Mouse (Mus musculus): ENCODE measurements around the gene Gars. TPM values are rescaled to one million over a fixed set of nuclear protein-coding genes. Genes with fewer than 3 reads are reported as not detected.

Gene Gars
- polyA plus RNA-seq (2012; ENCODE audit: insufficient read depth, insufficient read length, low replicate concordance, missing spikeins), result not detected in 2 replicates

DNA sequence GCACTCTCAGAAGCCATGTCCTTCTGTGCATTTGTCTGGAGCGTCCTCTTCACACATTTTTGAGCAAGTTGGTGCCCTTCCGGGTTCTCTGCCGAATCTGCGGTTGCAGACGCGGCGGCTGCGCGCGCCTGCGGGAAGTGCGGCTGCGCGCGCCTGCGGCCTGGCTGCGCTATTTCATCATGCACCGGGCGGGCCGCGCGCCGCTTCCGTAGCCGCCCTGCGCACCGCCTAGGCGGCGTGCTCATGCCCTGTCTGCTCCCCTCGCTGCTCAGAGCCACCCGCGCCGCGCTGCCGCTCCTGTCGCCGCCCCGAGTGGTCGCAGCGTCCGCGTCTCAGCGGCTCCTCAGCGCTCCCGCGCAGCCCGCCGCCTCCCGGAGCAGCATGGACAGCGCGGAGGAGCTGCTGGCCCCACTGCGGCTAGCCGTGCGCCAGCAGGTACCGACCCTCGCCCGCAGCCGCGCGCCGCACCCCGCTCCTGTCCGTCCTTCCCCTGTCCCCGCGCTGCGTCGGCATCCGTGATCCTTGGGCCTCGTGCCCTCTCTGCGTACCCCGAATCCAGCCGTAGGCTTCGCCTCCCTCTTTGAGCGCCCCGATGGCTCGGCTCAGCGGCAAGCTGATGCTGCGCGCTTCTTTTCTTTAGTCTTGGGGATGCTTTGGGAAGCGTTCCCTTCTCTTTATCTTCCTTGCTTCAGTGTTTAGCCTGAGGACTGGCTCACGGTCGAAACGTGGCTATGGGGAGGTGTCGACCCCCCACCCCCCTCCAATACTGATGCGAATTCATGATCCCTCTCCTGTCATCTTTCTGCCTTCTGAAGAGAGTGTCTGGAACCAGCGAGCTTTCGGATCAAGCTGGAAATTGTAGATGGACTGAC is at the start of gene Gars:
TSS of gene Gars (plus strand) at position 209 of the 872 bp plus-strand sequence.
- H3K27ac ChIP-seq (ENCODE audit: insufficient read depth, low read depth, low read length), result peak within 1 kb of the TSS; percentile 75
- TF ChIP-seq CTCF (IDR thresholded peaks at IDR 0.05; ENCODE audit: insufficient read depth, low read depth, low read length), result peak; percentile 16; the same call in 1 of the 2 replicates
- peak; percentile 81 for TF ChIP-seq POLR2A (IDR thresholded peaks at IDR 0.05; ENCODE audit: insufficient read depth, low read depth, low read length)
- peak within 1 kb of the TSS; percentile 84 for H3K4me3 ChIP-seq (ENCODE audit: insufficient read depth, low read depth, low read length)
- WGBS, result under 1% methylated on average over 87 of the region's 87 CpGs
- peaks cover 6% of the 10 kb centered on the region; the same call in 1 of the 2 replicates for H3K4me1 ChIP-seq (ENCODE audit: control insufficient read depth, insufficient read depth, low read length)

DNA sequence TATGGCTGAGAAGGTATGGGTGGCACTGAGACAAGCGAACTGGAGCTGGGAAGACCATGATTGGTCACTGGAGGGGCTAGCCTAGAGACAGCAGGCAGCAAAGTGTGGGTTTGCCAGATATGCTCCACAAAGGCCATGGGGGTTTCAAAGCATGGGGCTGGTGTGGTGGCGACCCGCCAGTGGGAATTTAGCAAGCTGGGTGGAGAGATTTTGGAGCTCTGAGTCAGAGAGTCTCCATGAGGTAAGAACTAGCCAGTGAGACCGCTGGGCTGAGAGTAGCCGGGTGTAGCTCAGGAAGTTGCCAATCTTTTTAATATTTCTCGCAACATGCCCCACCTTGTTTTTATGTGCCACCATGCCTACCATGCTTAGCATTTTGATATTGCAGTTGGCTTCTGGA is 49.7 kb upstream of the Gars start:
- TF ChIP-seq CTCF (IDR thresholded peaks at IDR 0.05; ENCODE audit: insufficient read depth, low read depth, low read length), result no peak
- TF ChIP-seq POLR2A (IDR thresholded peaks at IDR 0.05; ENCODE audit: insufficient read depth, low read depth, low read length), result no peak
- 0 out of 2 replicates have a peak, but pooled peaks cover 2% of the 10 kb centered on the region for H3K4me1 ChIP-seq (ENCODE audit: control insufficient read depth, insufficient read depth, low read length)
- no peak overlapping the region for H3K4me3 ChIP-seq (ENCODE audit: insufficient read depth, low read depth, low read length)
- 96% methylated on average over 6 of the region's 6 CpGs for WGBS
- H3K27ac ChIP-seq (ENCODE audit: insufficient read depth, low read depth, low read length), result no peak overlapping the region

DNA sequence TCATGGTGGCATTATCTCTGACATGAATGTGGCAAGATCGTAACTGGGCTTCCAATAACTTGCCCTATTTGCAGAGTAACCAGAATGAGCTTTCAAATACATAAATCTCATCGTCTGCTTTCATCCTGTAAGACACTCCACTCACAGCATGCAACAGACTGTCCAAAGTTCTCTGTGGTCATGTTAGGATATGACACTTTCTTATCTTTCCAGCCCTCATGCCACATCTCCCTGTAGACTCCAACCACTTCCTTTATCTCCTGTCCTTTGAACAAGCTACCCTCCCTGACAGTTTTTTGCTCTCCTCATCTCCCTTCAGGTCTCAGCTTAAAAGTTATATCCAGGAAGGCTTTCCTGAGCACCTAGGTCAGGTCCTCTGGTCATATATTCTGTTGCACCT is 46.6 kb upstream of the Gars start:
- Histone ChIP-seq H3K27ac (ENCODE audit: insufficient read depth, low read depth, low read length) (no peak overlapping the region), H3K4me3 (ENCODE audit: insufficient read depth, low read depth, low read length) (no peak overlapping the region), H3K4me1 (ENCODE audit: control insufficient read depth, insufficient read depth, low read length) (0 out of 2 replicates have a peak, but pooled peaks cover 2% of the 10 kb centered on the region)
- TF ChIP-seq CTCF (IDR thresholded peaks at IDR 0.05; ENCODE audit: insufficient read depth, low read depth, low read length) (no peak), POLR2A (IDR thresholded peaks at IDR 0.05; ENCODE audit: insufficient read depth, low read depth, low read length) (no peak)
- 95% methylated on average over 2 of the region's 2 CpGs for WGBS

DNA sequence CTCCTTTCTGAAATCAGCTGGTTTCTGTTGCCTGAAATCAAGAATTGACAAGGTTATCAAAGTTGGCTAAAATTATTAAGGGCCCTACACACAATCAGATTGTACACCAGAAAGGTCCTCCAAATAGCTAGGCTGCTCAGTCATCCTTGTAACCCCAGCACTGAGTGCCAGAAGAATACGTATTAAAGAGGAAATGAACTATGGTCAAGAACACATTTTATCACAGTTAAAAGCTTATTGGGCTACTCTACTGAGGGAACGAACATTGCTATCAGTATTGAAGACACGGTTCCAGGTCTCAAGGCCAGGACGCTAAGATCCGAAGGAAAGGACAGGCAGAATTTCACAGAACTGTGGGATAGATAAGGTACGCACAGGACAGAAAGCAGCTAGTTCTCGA is 45.7 kb upstream of the Gars start:
- WGBS, result 1% methylated on average over 7 of the region's 7 CpGs
- H3K27ac ChIP-seq (ENCODE audit: insufficient read depth, low read depth, low read length), result no peak overlapping the region
- peak overlapping the region; percentile 63 for H3K4me3 ChIP-seq (ENCODE audit: insufficient read depth, low read depth, low read length)
- H3K4me1 ChIP-seq (ENCODE audit: control insufficient read depth, insufficient read depth, low read length), result 0 out of 2 replicates have a peak, but pooled peaks cover 2% of the 10 kb centered on the region
- no peak for TF ChIP-seq CTCF (IDR thresholded peaks at IDR 0.05; ENCODE audit: insufficient read depth, low read depth, low read length)
- TF ChIP-seq POLR2A (IDR thresholded peaks at IDR 0.05; ENCODE audit: insufficient read depth, low read depth, low read length), result no peak

DNA sequence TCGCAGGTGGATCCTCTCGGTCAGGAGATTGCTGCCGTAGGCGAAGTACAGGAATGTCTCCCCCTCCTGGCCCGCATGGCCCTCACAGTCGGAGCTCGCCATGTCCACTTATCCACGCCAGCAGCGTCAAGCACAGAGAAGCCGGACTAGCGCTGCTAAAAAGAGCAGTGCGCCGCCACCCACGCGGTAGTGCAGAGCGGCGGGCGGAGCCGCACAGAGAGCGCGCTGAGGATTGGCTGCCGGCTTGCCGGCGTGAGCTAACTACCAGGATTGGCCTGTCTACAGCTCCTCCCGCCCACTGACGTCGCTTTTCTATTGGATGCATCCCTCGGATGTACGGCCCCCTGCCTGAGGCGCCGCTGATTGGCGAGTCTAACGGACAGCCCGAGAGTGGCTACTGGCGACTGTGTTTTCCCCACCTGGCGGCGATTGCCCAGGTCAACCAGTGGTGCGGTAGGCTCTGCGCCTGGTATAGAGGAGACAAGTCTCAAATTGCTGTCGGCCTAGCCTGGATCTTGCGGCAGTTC is 45.0 kb upstream of the Gars start, which contains the start of gene Ggct:
TSS of gene Ggct (minus strand) at position 217 of the 527 bp plus-strand sequence.
- Histone ChIP-seq H3K27ac (ENCODE audit: insufficient read depth, low read depth, low read length) (peak within 1 kb of the TSS; percentile 36), H3K4me1 (ENCODE audit: control insufficient read depth, insufficient read depth, low read length) (0 out of 2 replicates have a peak, but pooled peaks cover 2% of the 10 kb centered on the region), H3K4me3 (ENCODE audit: insufficient read depth, low read depth, low read length) (peak within 1 kb of the TSS; percentile 63)
- WGBS, result under 1% methylated on average over 41 of the region's 41 CpGs
- peak; percentile 51; the same call in 1 of the 2 replicates for TF ChIP-seq CTCF (IDR thresholded peaks at IDR 0.05; ENCODE audit: insufficient read depth, low read depth, low read length)
- TF ChIP-seq POLR2A (IDR thresholded peaks at IDR 0.05; ENCODE audit: insufficient read depth, low read depth, low read length), result peak; percentile 85

DNA sequence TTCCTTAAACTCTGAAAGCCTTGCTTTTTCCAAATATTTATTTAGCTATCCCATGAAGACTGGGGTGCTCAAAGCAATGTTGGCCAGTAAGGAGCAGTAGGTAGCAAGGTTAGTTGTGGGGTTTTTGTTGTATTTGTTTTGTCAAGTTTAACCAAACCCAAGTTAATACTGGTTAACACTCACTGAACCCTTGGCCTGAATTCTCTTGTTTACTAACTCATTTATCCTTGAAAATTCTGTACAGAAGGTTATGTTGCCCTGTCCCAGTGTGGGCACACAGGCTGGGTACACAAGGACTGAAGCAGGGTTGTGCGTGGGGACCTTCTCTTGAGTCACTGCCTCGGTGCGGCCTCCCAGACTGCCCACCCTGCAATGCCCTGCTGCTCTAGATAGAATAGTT is 41.4 kb upstream of the Gars start:
- Histone ChIP-seq H3K27ac (ENCODE audit: insufficient read depth, low read depth, low read length) (no peak overlapping the region), H3K4me3 (ENCODE audit: insufficient read depth, low read depth, low read length) (no peak overlapping the region), H3K4me1 (ENCODE audit: control insufficient read depth, insufficient read depth, low read length) (no peaks in the 10 kb centered on the region)
- 91% methylated on average over 3 of the region's 3 CpGs for WGBS
- TF ChIP-seq POLR2A (IDR thresholded peaks at IDR 0.05; ENCODE audit: insufficient read depth, low read depth, low read length) (no peak), CTCF (IDR thresholded peaks at IDR 0.05; ENCODE audit: insufficient read depth, low read depth, low read length) (no peak)

DNA sequence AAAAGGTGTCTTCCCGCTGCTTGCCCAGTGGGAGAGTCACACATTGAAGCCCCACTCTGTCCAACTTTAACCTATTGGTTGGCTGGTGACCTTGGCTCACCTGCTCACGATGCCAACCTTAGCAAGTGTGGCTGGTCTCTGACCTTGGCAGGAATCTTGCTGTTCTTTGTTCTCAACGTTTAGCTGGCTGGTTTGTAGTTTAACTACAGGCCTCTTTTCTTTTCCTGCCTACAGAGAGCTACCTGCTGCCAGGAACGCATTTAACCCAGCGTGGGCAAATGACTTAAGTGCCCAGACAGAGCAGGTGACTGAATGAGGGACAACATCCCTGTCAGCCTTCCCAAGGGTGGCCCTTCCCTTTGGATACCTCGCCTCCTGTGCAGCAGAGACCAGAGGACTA is 40.1 kb upstream of the Gars start:
- Histone ChIP-seq H3K4me1 (ENCODE audit: control insufficient read depth, insufficient read depth, low read length) (no peaks in the 10 kb centered on the region), H3K27ac (ENCODE audit: insufficient read depth, low read depth, low read length) (no peak overlapping the region), H3K4me3 (ENCODE audit: insufficient read depth, low read depth, low read length) (no peak overlapping the region)
- 75% methylated on average over 6 of the region's 6 CpGs for WGBS
- TF ChIP-seq POLR2A (IDR thresholded peaks at IDR 0.05; ENCODE audit: insufficient read depth, low read depth, low read length) (no peak), CTCF (IDR thresholded peaks at IDR 0.05; ENCODE audit: insufficient read depth, low read depth, low read length) (no peak)

DNA sequence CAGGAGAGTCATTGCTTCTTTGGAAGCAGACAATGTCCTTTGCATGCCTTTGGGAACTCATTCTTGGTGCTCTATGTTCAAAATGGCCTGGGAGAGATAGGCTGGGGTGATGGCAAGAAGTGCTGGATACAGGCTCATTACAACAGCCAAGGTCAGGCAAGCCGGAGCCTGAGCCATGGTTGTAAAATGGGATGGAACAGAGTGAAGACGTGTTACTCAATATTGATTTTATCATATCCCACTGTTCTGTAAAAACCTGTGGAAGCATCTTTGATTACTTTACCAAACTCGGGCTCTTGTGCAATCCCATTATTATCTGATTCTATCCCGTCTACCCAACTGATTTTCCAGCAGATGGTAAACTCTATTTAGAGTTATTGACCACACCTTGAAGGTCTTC is 36.5 kb upstream of the Gars start:
- 91% methylated on average over 4 of the region's 4 CpGs for WGBS
- Histone ChIP-seq H3K27ac (ENCODE audit: insufficient read depth, low read depth, low read length) (no peak overlapping the region), H3K4me3 (ENCODE audit: insufficient read depth, low read depth, low read length) (no peak overlapping the region), H3K4me1 (ENCODE audit: control insufficient read depth, insufficient read depth, low read length) (no peaks in the 10 kb centered on the region)
- TF ChIP-seq POLR2A (IDR thresholded peaks at IDR 0.05; ENCODE audit: insufficient read depth, low read depth, low read length), result no peak
- TF ChIP-seq CTCF (IDR thresholded peaks at IDR 0.05; ENCODE audit: insufficient read depth, low read depth, low read length), result no peak

DNA sequence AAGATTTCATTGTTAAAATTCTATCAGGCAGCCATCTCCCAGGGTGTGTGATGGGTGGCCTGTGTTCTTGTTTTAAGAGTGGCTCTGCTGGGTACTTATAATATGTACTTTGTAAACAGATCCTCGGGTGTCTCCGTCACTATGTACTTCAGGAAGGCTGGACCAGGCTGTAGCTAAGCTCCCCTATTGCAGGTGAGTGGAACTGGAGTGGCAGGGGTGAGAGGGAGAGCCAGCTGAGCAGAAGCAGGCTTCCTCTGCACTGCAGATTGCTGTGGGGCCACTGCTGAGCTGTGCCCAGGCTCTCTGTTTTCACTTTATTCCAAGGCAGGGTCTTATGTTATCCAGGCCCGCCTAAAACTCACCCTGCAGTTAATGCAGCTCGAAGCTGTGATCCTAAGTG is 35.4 kb upstream of the Gars start:
- TF ChIP-seq POLR2A (IDR thresholded peaks at IDR 0.05; ENCODE audit: insufficient read depth, low read depth, low read length) (no peak), CTCF (IDR thresholded peaks at IDR 0.05; ENCODE audit: insufficient read depth, low read depth, low read length) (no peak)

More for the DNA sequence above, 35.4 kb upstream of the Gars start:
- H3K4me3 ChIP-seq (ENCODE audit: insufficient read depth, low read depth, low read length), result no peak overlapping the region
- 87% methylated on average over 4 of the region's 4 CpGs for WGBS
- no peaks in the 10 kb centered on the region for H3K4me1 ChIP-seq (ENCODE audit: control insufficient read depth, insufficient read depth, low read length)
- H3K27ac ChIP-seq (ENCODE audit: insufficient read depth, low read depth, low read length), result no peak overlapping the region

Data from olfactory bulb, adult 2 months (tissue).